Mouse (Mus musculus) midbrain, embryonic 12.5 days (tissue): ENCODE data around the gene Gad1. TPM values are rescaled to one million over a fixed set of nuclear protein-coding genes. Genes with fewer than 3 reads are reported as not detected.
A peak's percentile ranks its signal among the peaks of the same experiment; 100 is the strongest.

ENCODE experiments used
- ATAC-seq: fragments of 200-750 bp; cut with Nextera tagmentation; 2 replicates; pipeline ENCODE4 v1.8.0; 2017; ENCODE audit warnings: low read depth, moderate TSS enrichment, moderate library complexity; ENCODE audit not compliant: low FRiP score
- H3K27ac ChIP-seq: fragments of 300-500 bp; sonication (generic); replicated peaks from 2 replicates; pipeline ENCODE4 v1.5.1; 2016; ENCODE audit warnings: mild to moderate bottlenecking
- H3K27me3 ChIP-seq: fragments of 300-500 bp; sonication (generic); 2 replicates; pipeline ENCODE4 v1.6.1; 2016; ENCODE audit warnings: mild to moderate bottlenecking
- H3K36me3 ChIP-seq: fragments of 300-500 bp; sonication (generic); 2 replicates; pipeline ENCODE4 v1.6.1; 2016
- H3K4me1 ChIP-seq: fragments of 300-500 bp; sonication (generic); 2 replicates; pipeline ENCODE4 v1.6.1; 2016
- H3K4me2 ChIP-seq: fragments of 300-500 bp; sonication (generic); replicated peaks from 2 replicates; pipeline ENCODE4 v1.6.1; 2016; ENCODE audit warnings: mild to moderate bottlenecking, moderate library complexity
- H3K4me3 ChIP-seq: fragments of 300-500 bp; sonication (generic); 2 replicates; pipeline ENCODE4 v1.5.1; 2016; ENCODE audit warnings: mild to moderate bottlenecking
- H3K9ac ChIP-seq: fragments of 300-500 bp; sonication (generic); replicated peaks from 2 replicates; pipeline ENCODE4 v1.6.1; 2016; ENCODE audit warnings: mild to moderate bottlenecking, moderate library complexity
- H3K9me3 ChIP-seq: fragments of 300-500 bp; sonication (generic); 2 replicates; pipeline ENCODE4 v1.6.1; 2016; ENCODE audit warnings: mild to moderate bottlenecking
- WGBS: fragments of 180-500 bp; shearing (Covaris S2); methylation state at CpG from one replicate; pipeline ENCODE4 v1.1.7; 2016; 5-methylcytosine and 5-hydroxymethylcytosine counted together
- polyA plus RNA-seq: library from polyadenylated mRNA; unstranded; fragments of >200 nt; fragmentation: Nextera tagmentation; extraction: Ambion mirVana; gene quantifications from 2 replicates; pipeline ENCODE4 v1.2.1, GENCODE M21; 2016

Gene Gad1
- polyA plus RNA-seq, 1 experiment from 2014 or later: 26.5 TPM

DNA sequence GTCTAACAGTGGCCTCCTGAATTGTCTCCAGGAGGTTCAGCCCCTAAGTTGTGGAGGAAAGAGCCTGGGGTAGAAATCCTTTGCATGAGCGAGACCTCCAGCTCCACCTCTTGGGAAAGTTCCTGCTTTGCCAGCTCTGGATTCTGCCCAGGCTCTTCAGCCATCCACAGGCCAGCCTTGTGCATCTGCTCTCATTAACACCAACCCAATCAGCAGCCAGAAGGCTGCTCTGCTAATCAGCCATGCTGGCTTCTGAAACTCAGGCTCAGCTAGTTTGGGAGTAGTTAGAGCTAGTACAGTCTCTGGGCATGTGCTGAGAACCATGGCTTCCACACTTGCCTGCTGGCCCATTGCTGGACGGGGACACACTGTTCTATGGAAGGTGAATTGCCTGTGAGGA lies 43.0 kb downstream of the Gad1 start:
- H3K36me3 ChIP-seq: 0 out of 2 replicates have a peak, but pooled peaks cover 6% of the 10 kb centered on the region
- no peaks in the 10 kb centered on the region for H3K9me3 ChIP-seq
- no peak overlapping the region for H3K9ac ChIP-seq
- H3K27me3 ChIP-seq: 0 out of 2 replicates have a peak, but pooled peaks cover 2% of the 10 kb centered on the region
- no peak overlapping the region for H3K4me3 ChIP-seq
- no peak for ATAC-seq
- H3K4me1 ChIP-seq: no peaks in the 10 kb centered on the region
- H3K4me2 ChIP-seq: no peak overlapping the region
- H3K27ac ChIP-seq: no peak overlapping the region
- WGBS: 69% methylated on average over 2 of the region's 2 CpGs

DNA sequence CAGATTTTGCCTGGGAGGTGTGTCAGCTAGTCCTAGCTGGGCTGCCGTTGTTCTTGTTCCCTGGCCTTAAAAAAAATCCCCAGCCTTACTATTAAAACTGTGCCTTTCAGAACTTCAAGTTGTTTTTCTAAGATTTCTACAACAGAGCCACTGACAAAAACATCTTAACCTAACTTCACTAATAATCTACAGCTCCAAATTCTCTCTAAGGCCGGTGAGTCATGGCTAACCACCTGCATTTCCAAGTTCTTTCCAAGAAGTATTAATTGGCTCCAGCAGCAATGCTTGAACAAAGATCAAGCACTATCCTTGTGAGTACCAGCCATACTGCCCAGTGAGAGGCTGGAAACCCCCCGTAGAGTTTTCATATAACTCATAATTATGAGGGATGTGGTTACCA lies 56.9 kb downstream of the Gad1 start:
- Histone ChIP-seq H3K27me3 (no peaks in the 10 kb centered on the region), H3K4me3 (no peak overlapping the region), H3K4me1 (no peaks in the 10 kb centered on the region), H3K36me3 (no peaks in the 10 kb centered on the region), H3K9me3 (no peaks in the 10 kb centered on the region), H3K9ac (no peak overlapping the region), H3K27ac (no peak overlapping the region), H3K4me2 (no peak overlapping the region)
- 82% methylated on average over 3 of the region's 3 CpGs for WGBS
- ATAC-seq: no peak

DNA sequence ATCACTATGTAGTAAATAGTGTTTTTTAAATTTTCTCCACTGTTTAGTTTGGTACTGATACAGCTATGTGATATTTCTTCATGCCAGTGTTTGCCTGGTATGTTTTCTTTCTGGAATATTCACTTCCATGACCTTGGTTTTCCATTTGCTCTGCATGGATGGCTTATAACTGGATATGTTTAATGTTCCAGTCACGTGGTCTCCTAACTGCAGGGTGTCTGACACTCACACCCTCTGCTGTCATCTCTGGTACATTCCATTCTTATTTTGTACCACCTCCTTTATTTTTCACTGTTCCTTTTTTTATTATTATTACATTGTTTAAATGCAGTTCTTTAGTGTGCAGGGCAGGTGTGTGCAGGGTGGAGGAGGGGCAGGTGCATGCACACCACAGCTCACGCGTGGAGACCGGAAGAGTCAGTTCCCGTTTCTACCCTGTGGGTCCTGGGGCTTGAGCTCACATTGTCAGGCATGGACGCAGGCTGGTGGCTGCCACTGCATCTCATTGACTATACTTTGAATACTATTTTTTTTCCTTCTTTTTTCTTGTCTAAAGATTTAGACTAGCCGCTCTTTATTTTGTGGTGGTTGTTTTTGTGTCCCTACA lies 62.0 kb downstream of the Gad1 start:
- Histone ChIP-seq H3K27me3 (no peaks in the 10 kb centered on the region), H3K9ac (no peak overlapping the region), H3K4me1 (no peaks in the 10 kb centered on the region), H3K36me3 (no peaks in the 10 kb centered on the region), H3K4me3 (no peak overlapping the region), H3K27ac (no peak overlapping the region), H3K9me3 (no peaks in the 10 kb centered on the region), H3K4me2 (no peak overlapping the region)
- WGBS: 82% methylated on average over 7 of the region's 7 CpGs
- no peak for ATAC-seq

DNA sequence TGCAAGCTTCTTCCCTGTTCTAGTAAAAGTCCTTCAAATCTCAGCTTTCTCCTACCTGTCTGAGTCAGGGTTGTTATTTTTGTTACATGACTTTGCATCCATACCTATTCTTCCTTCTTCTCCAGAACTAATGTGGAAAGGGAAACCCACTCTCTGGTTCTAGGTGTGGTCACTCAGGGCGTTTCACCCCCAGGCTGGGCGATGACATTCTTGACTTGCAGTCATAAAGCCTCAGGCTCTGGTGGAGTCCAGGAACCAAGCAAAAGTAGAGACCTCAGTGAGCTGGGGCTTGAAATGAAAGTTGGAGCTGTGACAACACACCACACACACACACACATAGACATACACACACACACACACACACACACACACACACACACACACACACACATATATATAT lies 63.2 kb downstream of the Gad1 start:
- Histone ChIP-seq H3K9ac (no peak overlapping the region), H3K4me3 (no peak overlapping the region), H3K27ac (no peak overlapping the region), H3K27me3 (no peaks in the 10 kb centered on the region), H3K4me2 (no peak overlapping the region), H3K36me3 (no peaks in the 10 kb centered on the region), H3K4me1 (no peaks in the 10 kb centered on the region), H3K9me3 (no peaks in the 10 kb centered on the region)
- WGBS: 90% methylated on average over 2 of the region's 2 CpGs
- ATAC-seq: no peak

DNA sequence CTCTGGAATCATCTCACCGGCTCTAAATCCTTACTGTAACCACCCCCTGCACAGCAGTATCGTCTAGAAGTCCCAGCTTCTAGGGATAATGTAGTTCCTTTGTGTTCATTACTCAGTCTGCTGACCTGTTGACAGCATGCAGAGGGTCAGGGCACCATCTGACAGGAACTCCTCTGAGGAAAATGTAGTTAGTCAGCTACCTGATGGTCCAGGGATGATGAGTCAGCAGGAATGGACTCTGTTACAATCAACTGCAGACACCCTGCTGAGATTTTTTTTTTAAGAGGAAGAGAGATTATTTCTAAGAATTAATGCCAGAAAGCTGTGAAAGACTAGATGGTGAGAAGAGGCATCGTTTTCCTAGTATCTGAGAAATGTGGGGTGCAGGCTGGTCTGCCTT lies 63.7 kb downstream of the Gad1 start:
- Histone ChIP-seq H3K27ac (no peak overlapping the region), H3K4me3 (no peak overlapping the region), H3K4me2 (no peak overlapping the region), H3K4me1 (no peaks in the 10 kb centered on the region), H3K27me3 (no peaks in the 10 kb centered on the region), H3K9me3 (no peaks in the 10 kb centered on the region), H3K9ac (no peak overlapping the region), H3K36me3 (no peaks in the 10 kb centered on the region)
- WGBS: 76% methylated on average over 3 of the region's 3 CpGs
- no peak for ATAC-seq

DNA sequence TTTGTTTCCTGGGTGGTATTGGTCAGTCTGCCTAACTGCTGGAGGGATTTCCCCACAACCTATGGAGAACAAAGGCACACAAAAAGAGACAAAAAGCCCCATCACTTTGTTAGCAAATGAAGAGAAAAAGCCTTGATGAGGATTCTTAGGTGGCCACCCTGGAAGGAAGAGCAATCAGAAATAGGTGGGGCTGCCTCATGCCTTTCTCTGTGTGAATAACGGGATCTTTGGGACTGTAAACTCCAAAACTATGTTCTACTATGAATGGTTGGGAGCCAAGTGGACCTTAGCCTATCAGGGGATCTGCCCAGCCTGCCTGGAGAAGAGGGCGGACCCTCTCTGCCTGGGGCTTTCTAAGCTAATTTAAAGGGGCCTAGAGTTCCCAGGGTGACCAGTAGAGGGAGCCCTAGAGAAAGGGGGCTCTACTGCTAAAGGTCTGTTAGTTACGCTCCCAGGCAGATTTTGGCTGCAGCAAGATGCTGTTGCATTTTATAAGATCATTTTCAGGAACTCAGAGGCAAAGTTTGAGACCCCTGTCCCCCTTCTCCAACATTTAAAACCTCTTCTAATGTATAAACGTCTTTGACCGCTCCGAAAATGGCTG lies 66.5 kb downstream of the Gad1 start:
- no peaks in the 10 kb centered on the region for H3K9me3 ChIP-seq
- WGBS: 90% methylated on average over 6 of the region's 6 CpGs
- no peak overlapping the region for H3K4me2 ChIP-seq
- no peaks in the 10 kb centered on the region for H3K27me3 ChIP-seq
- no peaks in the 10 kb centered on the region for H3K4me1 ChIP-seq
- H3K4me3 ChIP-seq: no peak overlapping the region
- H3K9ac ChIP-seq: no peak overlapping the region
- no peak for ATAC-seq
- H3K36me3 ChIP-seq: no peaks in the 10 kb centered on the region
- no peak overlapping the region for H3K27ac ChIP-seq

DNA sequence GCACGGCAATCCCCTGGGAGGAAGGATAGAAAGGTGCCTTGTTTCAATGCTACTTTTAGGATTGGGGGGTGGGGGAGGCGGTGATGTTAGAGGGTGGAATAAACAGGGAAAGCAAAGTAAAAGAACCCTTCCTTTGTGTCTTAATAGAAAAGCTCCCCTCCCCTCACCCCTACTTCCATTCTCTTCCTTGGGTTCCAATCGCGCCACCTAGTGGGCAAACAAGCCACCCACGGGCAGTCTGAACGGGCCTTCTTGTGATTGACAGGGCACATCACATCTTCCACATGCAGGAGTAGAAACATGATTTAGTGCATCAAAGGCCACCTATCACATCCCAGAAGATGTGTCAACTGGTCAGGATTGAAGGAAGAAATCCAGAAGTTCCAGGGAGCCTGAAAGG lies 67.4 kb downstream of the Gad1 start:
- Histone ChIP-seq H3K27me3 (no peaks in the 10 kb centered on the region), H3K36me3 (no peaks in the 10 kb centered on the region), H3K4me1 (no peaks in the 10 kb centered on the region), H3K9ac (no peak overlapping the region), H3K4me2 (no peak overlapping the region), H3K27ac (no peak overlapping the region), H3K9me3 (no peaks in the 10 kb centered on the region), H3K4me3 (no peak overlapping the region)
- 14% methylated on average over 6 of the region's 6 CpGs for WGBS
- no peak for ATAC-seq

DNA sequence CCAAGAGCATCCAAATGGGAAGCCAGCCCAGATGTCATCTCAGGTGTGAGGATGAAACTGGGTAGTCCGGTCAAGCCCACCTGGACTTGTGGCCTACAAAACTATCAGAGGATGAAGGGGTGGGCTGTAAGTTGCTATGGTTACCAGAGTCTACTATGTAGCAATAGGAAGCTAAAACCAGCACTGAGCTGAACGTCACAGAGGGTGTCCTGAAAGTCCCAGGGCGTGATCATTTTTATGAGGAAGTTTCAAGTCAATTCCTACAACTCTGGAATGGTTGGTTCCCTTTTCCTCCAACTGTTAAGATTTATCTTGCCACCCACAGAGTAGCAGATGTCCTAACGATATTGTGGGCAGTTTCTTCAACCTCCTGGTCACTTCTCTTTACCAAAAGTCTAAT lies 69.4 kb downstream of the Gad1 start:
- Histone ChIP-seq H3K27ac (no peak overlapping the region), H3K4me2 (no peak overlapping the region), H3K4me1 (no peaks in the 10 kb centered on the region), H3K9me3 (no peaks in the 10 kb centered on the region), H3K27me3 (no peaks in the 10 kb centered on the region), H3K36me3 (no peaks in the 10 kb centered on the region), H3K9ac (no peak overlapping the region), H3K4me3 (no peak overlapping the region)
- no peak for ATAC-seq
- 73% methylated on average over 4 of the region's 4 CpGs for WGBS

DNA sequence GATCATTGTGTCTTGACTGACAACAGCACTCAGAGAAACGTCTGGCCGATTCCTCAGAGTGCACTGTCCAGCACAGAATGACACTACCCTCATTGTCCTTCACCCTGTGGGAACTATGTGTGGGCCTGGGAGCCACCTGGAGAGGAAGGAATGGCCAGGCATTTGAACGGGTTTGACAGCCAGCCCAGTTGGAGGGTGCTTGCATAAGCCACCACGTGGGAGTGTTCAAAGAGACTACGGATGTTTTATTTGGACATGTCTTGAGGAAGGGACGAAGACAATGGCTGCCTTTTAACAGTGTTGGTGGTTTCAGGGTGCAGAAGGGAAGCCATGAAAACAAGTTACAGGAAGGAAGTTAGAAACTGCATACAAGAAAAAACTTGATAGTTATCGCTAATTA lies 72.9 kb downstream of the Gad1 start:
- Histone ChIP-seq H3K4me2 (no peak overlapping the region), H3K4me3 (no peak overlapping the region), H3K27ac (no peak overlapping the region), H3K9ac (no peak overlapping the region), H3K36me3 (no peaks in the 10 kb centered on the region), H3K9me3 (no peaks in the 10 kb centered on the region), H3K27me3 (no peaks in the 10 kb centered on the region), H3K4me1 (0 out of 2 replicates have a peak, but pooled peaks cover 2% of the 10 kb centered on the region)
- no peak for ATAC-seq
- WGBS: 77% methylated on average over 7 of the region's 7 CpGs

DNA sequence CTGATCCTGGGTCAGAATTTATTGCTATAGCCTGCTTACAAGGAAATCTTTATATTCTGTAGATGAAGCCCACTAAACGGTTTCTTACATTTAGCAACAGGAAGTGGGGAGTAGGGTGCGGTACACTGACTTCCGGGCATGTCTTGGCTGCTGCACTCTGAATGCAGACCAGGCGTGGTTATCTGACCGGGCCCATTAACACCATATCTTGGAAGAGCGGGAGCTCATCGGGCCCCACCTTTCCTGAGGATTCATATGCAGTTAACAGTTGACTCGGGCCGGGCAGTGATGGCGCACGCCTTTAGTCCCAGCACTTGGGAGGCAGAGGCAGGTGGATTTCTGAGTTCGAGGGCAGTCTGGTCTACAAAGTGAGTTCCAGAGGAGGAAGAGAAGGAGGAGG lies 75.5 kb downstream of the Gad1 start:
- Histone ChIP-seq H3K4me3 (no peak overlapping the region), H3K27ac (no peak overlapping the region), H3K4me2 (no peak overlapping the region), H3K27me3 (no peaks in the 10 kb centered on the region), H3K9ac (no peak overlapping the region), H3K9me3 (no peaks in the 10 kb centered on the region), H3K4me1 (0 out of 2 replicates have a peak, but pooled peaks cover 2% of the 10 kb centered on the region), H3K36me3 (no peaks in the 10 kb centered on the region)
- ATAC-seq: no peak
- WGBS: 94% methylated on average over 12 of the region's 12 CpGs

DNA sequence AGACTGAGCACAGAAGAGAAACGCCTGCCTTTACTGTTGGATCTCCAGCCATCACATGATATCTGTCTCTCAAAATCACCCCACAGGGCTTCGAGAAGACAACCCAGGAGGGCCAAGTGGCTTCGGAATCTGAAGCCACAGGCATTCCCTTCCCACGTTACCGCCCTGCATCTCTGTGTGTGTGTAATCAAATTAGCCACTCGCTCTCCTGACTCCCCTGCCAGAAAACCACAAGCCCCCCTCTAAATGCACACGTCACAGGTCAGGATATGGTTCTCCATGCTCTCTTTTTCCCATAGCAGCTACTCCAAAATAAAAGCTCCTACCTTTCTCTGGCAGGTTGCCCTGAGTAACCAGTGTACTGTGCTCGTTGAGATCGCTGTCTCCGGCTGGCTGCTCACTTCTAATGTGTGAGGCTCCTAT lies 76.5 kb downstream of the Gad1 start:
- Histone ChIP-seq H3K9ac (no peak overlapping the region), H3K27ac (no peak overlapping the region), H3K4me2 (peak overlapping the region; percentile 22), H3K27me3 (no peaks in the 10 kb centered on the region), H3K9me3 (no peaks in the 10 kb centered on the region), H3K4me3 (no peak overlapping the region), H3K36me3 (no peaks in the 10 kb centered on the region), H3K4me1 (0 out of 2 replicates have a peak, but pooled peaks cover 2% of the 10 kb centered on the region)
- 23% methylated on average over 10 of the region's 10 CpGs for WGBS
- peak; percentile 60 for ATAC-seq

DNA sequence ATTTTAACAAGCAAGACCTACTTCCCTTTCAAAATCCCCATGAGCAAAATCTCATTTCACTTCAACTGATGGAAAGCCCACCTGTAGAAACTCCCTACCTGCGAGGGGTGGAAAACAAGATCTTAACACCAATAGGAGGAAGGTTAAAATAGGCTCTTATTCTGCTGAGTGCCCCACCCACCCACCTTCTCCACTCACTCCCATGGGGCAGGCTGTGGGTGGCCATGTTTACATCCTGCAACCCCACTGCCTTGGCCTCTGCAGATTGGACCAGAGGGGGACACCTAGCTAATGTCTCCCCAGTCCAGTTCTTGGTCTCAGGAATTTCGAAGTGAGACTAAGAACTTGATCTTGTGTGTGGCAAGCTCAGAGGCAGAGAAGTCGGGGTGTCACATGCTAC lies 77.0 kb downstream of the Gad1 start:
- H3K4me3 ChIP-seq: no peak overlapping the region

DNA sequence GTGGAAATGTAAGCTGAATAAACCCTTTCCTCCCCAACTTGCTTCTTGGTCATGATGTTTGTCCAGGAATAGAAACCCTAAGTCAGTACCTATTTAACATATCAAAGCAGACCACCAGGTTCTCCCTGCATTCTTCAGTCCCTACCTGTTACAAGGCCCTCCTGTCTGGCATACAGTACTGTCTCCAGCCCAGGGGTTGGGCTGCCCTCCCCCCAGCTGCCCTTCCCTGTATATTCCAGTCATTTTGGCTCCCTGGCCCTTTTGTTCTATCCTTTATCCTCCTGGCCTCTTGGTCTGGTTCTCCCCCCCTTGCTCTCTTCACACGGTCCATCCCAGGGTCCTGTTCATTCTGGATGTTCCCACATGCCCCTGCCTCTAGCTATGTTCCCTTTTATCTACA lies 78.4 kb downstream of the Gad1 start:
- H3K4me1 ChIP-seq: 0 out of 2 replicates have a peak, but pooled peaks cover 2% of the 10 kb centered on the region
- no peak overlapping the region for H3K9ac ChIP-seq
- H3K9me3 ChIP-seq: no peaks in the 10 kb centered on the region
- H3K4me3 ChIP-seq: no peak overlapping the region
- H3K27me3 ChIP-seq: no peaks in the 10 kb centered on the region
- no peak overlapping the region for H3K4me2 ChIP-seq
- no peak for ATAC-seq
- H3K36me3 ChIP-seq: no peaks in the 10 kb centered on the region
- WGBS: 81% methylated on average over 1 of the region's 1 CpGs
- H3K27ac ChIP-seq: no peak overlapping the region

More for the DNA sequence above, 77.0 kb downstream of the Gad1 start:
- H3K9me3 ChIP-seq: no peaks in the 10 kb centered on the region
- H3K27me3 ChIP-seq: no peaks in the 10 kb centered on the region
- H3K4me2 ChIP-seq: peak overlapping the region; percentile 22; the same call in 1 of the 2 replicates
- no peak for ATAC-seq
- H3K9ac ChIP-seq: no peak overlapping the region
- no peak overlapping the region for H3K27ac ChIP-seq
- H3K36me3 ChIP-seq: no peaks in the 10 kb centered on the region
- 0 out of 2 replicates have a peak, but pooled peaks cover 2% of the 10 kb centered on the region for H3K4me1 ChIP-seq
- WGBS: 83% methylated on average over 3 of the region's 3 CpGs
